Mouse (Mus musculus) common myeloid progenitor, adult 5-6 weeks (primary cell): ENCODE data around the gene Gm20532. TPM values are rescaled to one million over a fixed set of nuclear protein-coding genes. Genes with fewer than 3 reads are reported as not detected.

Source experiments
- ATAC-seq: replicated peaks from 2 replicates; pipeline ENCODE4 v1.8.0; 2016; ENCODE audit warnings: low read depth, mild to moderate bottlenecking, moderate TSS enrichment, inconsistent platforms; ENCODE audit not compliant: poor library complexity, severe bottlenecking
- total RNA-seq: library from RNA; stranded (forward); fragments of 200-1000, 187-1606 nt; gene quantifications from 2 replicates; pipeline ENCODE4 v1.2.3, GENCODE M21; 2017

Gene Gm20532
- total RNA-seq: not detected in 2 replicates

DNA sequence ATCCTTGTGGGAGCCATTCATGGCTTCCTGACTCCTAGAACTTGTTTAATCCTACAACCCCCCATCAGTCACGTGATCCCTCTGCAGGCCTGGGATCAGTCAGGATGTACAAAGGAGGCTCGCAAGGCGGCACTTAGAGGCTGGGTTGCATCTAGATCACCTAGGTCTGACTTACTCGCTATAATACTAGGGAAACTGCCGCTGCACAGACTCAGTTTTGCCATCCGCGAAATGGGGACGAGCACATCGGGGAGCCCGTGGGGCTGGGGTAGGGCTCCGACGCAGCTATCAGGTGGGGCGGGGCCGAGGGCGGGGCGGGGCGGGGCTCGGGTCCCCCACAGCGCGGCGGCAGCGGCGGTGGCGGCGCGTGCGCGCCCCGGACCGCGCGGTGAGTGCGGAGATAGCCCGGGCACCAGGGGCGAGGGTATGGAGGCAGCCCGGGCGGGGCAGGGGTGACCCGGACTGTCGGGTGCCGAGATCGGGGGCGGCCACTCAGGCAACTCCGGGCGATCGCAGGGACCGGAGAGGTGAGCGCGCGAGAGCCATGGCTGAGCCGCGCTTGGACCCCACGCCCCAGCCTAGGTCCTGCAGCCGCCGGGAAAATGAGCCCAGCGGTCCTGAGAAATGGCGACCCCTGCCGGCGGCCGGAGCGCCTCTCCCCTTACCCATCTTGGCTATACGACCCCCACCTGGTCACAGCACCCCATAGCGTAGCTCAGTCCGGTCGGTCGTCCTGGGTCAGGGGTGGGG is at the start of gene Gm20532:
Gene Gm20532 (plus strand): TSS at position 346 of the 750 bp plus-strand sequence.
- ATAC-seq: peak; percentile 17

DNA sequence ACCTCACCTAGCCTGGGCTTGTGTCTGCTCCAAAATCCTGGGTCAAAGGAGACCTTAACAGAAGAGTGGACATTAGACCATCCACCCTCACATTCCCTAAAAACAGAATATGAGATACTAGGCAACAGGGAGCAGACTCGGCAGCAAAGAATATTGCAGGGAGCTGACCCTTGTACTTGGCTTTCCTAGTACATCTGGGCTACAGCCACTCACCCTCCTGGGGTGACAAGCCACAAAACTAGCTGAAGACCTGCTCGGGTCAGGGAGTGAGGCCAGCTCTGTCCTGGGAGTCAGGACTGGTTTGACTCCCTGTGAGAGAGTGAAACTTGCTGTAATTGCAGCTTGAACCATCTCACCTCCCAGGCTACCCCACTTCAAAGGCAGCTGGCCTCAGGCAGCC is 46.9 kb upstream of the Gm20532 start:
- no peak for ATAC-seq

DNA sequence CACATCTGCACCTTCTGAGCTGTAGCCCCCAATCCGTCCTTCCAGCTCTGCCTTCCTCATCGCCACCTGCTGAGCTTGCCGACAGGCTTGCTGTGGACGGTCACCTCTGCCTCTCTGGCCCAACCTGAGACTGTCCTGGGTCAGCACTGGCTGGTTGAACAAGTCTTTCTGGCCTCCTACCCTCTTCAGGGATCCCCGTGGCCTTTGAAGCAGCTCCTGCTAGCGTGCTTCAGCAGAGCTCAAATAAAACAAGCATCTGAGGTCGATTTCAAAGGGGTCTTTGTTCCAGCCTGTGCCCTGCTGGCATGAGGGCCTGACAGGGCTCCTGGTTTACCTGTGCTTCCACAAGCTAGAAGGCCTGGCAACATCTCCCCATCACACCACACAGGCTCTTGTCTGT is 45.7 kb upstream of the Gm20532 start:
- ATAC-seq: no peak

DNA sequence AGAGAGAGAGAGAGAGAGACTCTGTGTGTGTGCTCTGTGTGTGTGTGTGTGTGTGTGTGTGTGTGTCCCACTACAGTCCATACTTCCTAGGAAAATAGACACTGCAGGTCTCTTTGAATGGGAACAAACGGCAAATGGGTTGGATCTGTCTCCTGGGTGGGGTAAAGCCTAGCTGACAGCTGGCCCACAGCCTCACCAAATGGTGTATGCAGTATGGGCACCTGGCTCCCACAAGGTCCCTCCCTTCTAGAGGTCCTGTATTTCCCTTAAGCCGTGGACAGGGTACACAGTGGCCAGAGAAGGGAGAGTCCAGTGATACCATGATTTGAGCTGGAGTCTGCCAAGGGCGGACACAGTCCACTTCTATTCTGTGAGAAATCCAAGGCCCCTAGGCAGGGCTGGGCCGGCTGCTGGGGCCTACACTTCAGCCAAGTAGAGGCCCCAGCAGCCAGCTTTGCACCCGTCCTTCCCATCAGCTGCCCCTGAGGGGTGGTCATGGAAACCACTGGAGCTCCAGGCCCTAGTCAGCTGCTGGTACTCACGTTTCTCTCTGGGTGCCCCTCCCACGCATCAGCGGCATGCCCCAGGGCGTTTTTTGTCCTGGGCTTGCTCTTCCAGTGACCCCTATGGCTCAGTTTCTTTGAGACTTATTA is 45.1 kb upstream of the Gm20532 start:
- no peak for ATAC-seq

DNA sequence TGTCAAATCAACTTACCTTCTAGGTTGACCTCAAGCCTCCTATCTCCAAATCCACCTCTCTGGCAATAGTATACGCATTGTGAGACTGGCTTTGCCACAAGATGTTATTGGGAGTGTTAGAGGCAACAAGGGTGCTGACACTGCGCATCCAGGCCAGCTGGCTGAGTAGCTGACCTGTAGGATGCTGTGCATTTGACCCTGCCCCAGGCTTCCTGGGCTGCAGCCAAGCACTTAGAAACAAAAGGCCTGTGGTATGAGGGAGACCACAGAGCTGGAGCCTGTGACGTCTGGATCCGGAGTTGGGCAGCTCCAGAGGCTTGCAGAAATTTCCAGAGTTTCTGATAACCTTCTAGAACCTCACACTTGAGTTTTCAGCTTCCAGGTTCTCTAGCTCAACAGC is 43.3 kb upstream of the Gm20532 start:
- peak; percentile 34; the same call in 1 of the 2 replicates for ATAC-seq

DNA sequence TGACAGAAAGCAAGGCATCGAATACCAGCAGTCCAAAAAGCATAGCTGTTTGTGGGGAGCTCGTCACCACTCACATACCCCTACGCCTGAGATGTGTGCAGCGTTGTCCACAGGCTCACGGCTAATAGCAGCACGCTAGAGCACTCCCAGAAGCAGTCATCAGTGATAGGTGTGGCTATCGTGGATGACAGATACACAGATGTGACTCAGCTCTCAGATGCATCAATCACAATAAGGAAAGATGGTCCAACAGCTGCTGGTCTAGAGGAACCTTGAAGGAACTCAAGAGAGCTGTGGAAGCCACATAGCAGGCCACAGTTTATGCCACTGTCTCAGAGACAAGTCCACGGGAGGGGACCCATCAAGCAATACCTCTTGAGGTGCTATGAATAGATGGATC is 42.7 kb upstream of the Gm20532 start:
- ATAC-seq: no peak

DNA sequence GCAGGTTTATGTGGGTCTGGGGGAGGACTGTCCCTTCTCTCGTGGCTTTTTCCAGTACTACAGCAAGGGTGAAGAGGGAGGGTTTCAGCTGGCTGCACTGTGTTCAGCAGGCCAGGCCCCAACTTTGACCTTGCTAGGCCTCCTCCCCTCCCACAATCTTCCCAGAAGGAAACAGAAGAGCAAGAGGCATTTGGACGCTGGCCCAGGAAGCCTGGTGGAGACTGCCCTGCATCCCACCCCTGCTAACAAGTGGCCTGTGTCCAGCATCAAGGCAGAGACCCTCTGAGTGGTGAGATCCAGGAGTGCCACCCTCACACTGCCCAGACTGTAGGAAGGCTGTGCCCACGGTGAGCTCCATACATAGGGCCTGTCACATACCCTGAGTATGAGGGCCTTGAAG is 42.2 kb upstream of the Gm20532 start:
- ATAC-seq: no peak

DNA sequence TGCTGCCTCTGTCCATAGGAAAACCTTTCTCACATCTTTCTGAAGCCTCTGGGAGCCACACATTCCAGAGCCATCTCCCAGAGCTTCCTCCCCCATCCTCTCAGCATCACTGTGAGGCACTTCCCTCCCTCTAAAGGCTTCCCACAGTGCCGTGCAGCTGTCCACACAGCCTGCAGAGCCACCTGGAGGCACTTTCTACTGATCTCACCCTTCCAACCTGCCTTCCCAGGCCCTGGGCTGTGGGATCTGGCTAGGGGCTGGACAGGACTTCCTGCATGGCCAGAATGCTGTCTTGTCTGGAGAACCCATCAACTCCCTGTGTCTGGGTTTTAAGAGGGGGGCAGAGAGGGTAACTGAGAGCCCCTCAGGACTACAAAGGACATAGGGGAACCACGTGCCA is 39.0 kb upstream of the Gm20532 start:
- no peak for ATAC-seq

DNA sequence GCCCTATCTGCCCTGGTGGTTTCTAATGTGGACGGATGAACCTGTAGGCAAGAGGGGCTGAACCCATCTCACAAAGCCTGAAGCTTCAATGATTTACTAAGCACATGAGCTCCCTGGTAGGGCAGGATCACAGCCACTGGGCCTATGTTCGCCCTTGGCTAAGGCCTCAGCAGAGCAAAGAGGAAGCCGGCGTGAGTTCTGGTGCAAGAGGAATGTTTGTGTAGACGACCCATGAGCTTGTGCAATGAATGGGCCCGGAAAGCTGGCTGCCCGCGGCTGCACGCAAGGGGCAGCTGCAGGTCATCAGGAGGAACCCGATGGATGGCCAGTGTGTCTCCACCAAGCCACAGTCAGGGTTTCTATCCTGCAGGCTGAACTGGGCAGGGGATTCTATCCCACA is 36.6 kb upstream of the Gm20532 start:
- ATAC-seq: peak; percentile 52

DNA sequence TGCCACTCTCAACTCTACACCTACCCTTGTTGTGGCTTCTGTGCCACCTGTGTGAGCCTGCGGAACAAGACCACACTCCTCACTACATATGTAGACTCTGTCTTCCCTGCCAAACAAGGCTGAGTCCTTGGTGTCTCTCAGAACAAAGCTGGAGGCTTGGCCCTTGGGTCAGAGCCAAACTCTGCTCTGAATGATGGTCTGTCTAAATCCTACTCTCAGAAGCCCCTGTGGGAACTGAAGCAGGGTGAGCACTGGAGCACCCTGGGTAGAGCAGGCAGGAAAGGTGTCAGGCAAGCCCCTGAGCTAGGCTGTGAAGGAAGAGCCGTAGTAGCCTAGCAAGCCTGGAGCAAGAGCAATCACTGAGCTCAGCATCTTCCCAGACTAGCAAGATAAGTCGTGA is 36.2 kb upstream of the Gm20532 start:
- ATAC-seq: no peak

DNA sequence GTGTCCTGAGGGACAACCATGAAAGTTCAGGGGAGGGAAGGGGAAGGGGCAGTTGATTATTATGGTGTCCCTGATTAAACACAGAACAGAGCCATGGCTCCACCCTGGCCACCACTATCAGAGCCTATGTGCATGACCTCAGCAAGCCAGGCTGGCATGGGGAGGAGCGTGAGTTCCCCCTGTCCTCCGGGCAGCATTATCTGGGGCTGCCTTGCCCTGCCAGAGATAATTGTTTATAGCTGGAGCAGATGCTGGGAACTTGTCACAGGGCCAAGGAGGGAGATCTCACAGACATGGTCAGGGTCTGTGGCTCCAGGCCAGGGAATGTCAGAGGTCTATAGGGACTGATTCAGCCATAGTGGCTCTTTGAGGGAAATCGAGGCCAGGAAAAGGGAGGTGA is 35.7 kb upstream of the Gm20532 start:
- ATAC-seq: 0 out of 2 replicates have a peak, but pooled peaks have one; percentile 16

DNA sequence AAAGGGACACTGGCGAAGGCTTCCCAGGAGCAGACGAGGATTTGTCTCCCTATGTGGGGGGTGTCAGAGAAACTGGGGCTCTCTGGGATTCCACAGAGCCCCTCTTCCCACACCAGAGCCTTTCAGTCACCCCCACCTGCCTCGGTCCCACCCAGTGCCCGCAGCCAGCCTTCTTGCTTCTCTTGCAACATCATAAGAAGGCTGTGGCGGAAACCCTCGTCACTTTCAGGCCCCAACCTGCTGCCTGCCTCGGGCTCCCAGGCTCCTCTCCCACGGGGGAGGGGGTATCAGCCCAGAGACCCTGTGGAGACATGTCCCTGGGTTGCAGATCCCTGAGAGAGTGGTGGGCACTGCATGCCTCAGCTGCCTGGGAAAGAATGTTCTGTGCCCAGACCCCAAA is 35.0 kb upstream of the Gm20532 start:
- no peak; the same call in 1 of the 2 replicates for ATAC-seq

DNA sequence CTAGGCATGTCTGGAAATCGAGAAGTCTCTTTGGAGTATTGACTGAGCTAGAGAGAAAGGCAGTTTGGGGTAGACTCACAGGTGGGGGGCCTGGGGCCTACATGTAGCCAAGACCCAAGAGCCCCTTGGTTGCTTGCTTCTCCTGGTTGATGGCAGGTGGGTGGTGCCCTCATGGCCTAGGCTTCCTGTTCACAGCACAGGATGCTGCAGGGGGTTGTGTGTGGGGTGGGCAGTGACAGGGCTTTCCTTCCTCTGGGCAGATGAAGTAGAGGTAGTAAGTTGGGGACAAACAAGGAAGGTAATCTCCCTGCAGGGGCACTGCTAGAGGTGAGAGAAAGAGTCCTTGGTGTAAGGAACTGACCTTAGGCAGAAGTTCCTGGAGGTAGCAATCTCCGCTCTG is 34.4 kb upstream of the Gm20532 start:
- ATAC-seq: 0 out of 2 replicates have a peak, but pooled peaks have one; percentile 20

DNA sequence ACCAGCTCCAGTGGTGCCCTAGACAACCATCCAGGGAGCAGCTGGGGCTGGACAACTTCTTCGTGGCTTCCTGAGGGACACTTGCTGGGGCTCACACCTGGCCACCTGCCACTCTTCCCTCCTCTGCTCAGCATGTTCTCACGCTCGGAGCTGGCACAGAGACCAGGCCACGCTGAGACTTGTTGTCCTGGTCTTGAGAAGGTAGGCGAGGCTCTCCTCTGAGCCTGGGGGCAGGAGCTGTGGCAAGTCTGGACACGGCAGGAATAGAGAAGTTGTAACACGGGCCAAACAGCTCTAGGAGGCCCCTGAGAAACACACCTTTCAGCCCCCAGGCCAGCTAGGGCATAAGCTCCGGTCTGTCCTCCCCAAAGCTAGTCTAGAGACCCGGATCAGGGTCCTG is 32.5 kb upstream of the Gm20532 start:
- no peak for ATAC-seq

DNA sequence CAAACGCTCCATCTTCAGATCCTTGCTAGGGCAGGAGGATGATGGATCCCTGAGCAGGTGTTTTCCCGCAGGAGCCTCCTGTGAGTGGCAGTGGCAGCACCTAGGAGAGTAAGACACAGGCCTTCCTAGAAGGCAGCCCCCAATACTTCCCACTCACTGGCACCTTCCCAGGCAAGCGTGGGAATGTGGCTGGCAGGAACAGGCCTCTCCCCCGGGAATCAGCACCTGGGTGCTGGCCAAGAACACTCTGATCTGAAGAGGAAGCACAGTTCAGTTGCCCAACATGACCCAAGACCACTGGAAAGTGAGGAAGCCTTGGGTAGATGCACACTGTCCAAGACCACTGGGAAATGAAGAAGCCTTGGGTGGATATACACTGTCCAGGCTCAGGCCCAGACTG is 31.4 kb upstream of the Gm20532 start:
- no peak for ATAC-seq

DNA sequence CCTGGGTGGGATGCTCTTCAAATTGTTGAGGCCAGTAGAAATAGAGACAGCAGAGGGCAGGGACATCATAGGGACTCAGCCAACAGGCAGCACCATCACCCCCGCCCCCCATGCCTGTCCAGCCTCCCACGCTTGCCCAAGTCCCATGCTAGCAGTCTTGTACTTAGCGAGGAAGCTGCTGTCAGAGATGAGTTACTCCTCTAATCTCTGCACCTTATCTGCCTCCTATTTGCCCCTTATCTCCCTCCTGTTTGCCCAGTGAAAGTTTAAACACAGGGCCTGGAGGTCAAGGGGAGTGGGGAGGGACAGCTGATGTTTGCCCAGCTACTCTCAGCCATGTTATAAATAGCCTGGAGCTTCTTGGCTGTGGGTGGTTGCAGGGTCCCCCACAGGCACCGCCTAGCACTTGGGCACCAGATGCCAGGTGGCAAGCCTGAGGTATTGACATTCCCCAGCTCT is 29.9 kb upstream of the Gm20532 start:
- ATAC-seq: no peak

DNA sequence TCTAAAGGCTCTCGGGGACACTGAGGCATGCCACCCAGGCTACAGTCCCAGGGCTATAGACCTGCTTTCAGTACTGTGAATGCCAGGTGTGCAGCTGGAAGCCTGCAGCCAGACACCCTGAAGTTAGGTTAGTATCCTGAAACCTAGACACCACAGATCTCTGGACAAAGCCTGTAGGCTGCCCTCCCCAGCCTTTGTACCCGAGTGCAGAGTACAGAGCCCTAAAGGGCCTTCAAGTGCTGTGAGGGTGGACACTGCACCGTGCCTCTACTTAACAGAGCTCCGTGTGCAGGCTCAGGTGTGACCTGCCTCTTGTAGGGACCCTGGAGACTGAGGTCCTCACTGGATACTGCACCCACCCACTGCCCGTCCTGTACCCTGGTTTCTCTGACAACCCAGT is 25.9 kb upstream of the Gm20532 start:
- no peak for ATAC-seq

DNA sequence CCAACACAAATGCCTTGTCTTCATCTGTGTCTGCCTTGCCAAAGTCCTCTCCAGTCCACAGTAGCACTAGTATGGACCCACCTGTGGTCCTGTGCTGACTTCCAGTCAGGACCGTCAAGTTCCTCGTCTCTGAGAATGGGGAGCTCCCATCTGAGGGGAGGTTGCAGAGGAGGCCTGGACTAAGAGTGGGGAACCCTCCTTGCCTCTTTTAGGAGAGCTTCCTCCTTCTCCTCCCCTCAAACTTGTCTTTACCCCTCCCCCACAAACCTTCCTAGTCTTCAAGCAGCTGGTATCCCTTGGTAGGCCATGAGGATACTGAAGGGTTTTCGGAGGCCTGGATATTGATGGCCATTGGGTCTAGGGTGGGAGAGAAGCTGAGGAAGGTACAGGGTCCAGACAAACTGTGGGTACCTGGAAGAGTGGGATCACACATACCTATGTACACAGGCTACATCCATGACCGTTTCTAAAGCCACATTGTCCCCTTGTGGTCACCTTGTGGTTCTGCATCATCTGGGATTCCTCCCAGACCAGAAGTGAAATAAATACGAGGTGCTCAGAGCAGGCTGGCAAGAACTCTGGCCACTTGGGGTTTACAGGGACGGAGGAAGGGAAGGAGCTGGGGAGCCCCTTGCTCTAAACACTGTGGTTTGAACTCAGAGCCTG is 25.0 kb upstream of the Gm20532 start:
- peak; percentile 69 for ATAC-seq

DNA sequence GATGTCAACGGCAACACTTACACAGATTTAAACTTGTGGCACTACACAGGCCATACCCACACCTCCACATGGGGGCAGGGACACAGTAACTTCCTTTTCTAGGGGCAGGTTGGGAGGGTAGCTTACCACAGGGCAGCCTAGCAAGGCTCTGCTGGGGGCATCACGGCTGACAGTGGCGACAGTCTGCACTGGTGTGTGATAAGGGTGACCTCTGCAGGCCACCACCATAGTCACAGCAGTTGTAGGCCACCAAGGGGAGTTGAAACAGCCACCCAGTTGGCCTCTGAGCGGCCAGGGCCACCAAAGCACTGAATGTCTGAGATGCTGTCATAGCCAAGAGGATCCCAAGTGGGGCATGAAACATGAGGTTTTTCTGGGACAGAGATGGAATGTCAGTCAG is 20.2 kb upstream of the Gm20532 start:
- peak; percentile 89 for ATAC-seq

DNA sequence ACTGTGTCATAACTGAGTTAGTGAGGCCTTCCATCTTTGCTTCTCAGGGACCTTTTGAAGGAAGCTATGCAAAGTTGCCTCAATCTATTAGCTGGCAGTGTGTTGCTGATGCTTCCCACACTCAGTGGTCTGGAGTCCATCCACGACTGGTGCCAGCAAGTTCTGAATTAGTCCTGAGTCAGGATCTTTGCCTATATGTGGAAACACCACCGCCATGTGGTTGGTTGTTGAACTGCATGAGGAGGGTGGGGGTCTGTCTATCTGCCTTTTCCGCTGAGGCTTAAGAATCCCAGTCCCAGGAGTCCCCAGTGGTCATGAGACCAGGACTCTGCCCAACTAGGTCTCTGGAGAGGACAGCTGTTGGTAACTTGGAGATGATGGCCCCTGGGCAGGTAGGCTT is 16.4 kb upstream of the Gm20532 start:
- ATAC-seq: peak; percentile 19; the same call in 1 of the 2 replicates

DNA sequence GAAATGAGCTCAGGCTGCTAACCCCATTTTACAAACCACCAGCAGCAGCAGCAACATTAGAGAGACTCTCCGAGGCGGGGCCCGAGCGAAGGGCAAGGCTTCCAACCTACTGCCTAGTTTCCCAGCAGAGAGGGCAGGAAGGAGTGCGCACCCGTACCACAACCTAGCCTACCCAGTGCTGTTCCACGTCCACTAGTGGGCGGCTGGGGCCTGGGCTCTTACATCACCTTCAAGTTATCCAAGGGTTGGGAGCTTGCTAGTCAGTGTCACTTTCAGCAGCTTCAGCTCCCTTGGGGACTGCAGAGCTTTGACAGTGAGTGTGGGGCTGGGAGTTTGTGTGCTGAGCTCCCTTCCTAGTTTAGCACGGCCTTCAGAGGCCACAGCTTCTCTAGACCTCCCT is 15.0 kb upstream of the Gm20532 start:
- peak; percentile 29 for ATAC-seq
